Mouse (Mus musculus): ENCODE data around the gene Pmfbp1. TPM values are rescaled to one million over a fixed set of nuclear protein-coding genes. Genes with fewer than 3 reads are reported as not detected.

Pmfbp1 gene
- polyA plus RNA-seq, 1 experiment: 0.02 TPM

GRCm38 (mm10) chr8:109465761-109466160, 28.1 kb upstream of the Pmfbp1 start:
- no peak for DNase-seq
- WGBS: 71% methylated on average over 3 of the region's 3 CpGs
- H3K4me3 ChIP-seq (replicated peaks; ENCODE audit: extremely low read depth, low read depth, low read length): no peak overlapping the region
- no peak for TF ChIP-seq CTCF (IDR thresholded peaks at IDR 0.05; ENCODE audit: insufficient read depth, low read length)
- no peak for TF ChIP-seq POLR2A (IDR thresholded peaks at IDR 0.05; ENCODE audit: borderline replicate concordance, extremely low read depth, low read depth, low read length)
- H3K4me1 ChIP-seq (ENCODE audit: control insufficient read depth, insufficient read depth, low read length): no peaks in the 10 kb centered on the region; the same call in 1 of the 2 replicates

GRCm38 (mm10) chr8:109467516-109467915, 26.3 kb upstream of the Pmfbp1 start:
- TF ChIP-seq CTCF (IDR thresholded peaks at IDR 0.05; ENCODE audit: insufficient read depth, low read length) (no peak), POLR2A (IDR thresholded peaks at IDR 0.05; ENCODE audit: borderline replicate concordance, extremely low read depth, low read depth, low read length) (no peak)
- H3K4me1 ChIP-seq (ENCODE audit: control insufficient read depth, insufficient read depth, low read length): no peaks in the 10 kb centered on the region; the same call in 1 of the 2 replicates
- no peak for DNase-seq
- 31% methylated on average over 5 of the region's 5 CpGs for WGBS
- H3K4me3 ChIP-seq (replicated peaks; ENCODE audit: extremely low read depth, low read depth, low read length): no peak overlapping the region

- H3K4me3 ChIP-seq (replicated peaks; ENCODE audit: extremely low read depth, low read depth, low read length): no peak overlapping the region
- TF ChIP-seq CTCF (IDR thresholded peaks at IDR 0.05; ENCODE audit: insufficient read depth, low read length) (no peak), POLR2A (IDR thresholded peaks at IDR 0.05; ENCODE audit: borderline replicate concordance, extremely low read depth, low read depth, low read length) (no peak)
- no peaks in the 10 kb centered on the region; the same call in 1 of the 2 replicates for H3K4me1 ChIP-seq (ENCODE audit: control insufficient read depth, insufficient read depth, low read length)
- no peak for DNase-seq
- 79% methylated on average over 11 of the region's 11 CpGs for WGBS
These were observed 25.7 kb upstream of the Pmfbp1 start for GRCm38 (mm10) chr8:109468112-109468511.

DNA sequence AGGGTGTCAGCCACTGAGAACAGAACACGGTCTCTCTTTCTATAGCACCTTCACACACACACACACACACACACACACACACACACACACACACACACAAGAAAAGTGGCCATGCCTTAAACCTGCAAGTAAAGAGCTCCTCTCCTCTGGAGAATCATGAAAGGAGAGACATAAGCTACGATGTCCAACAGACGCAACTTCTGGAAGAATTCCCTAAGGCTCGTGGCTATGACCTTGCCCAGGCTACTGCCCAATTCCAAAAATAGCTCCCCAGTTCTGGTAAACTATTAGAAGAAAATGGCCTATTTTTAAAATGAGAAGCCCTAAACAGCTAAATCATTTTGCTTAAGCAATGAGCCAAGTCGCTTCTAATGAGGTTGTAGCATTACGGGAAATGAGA, 22.0 kb upstream of the Pmfbp1 start:
- no peak for DNase-seq
- TF ChIP-seq POLR2A (IDR thresholded peaks at IDR 0.05; ENCODE audit: borderline replicate concordance, extremely low read depth, low read depth, low read length) (no peak), CTCF (IDR thresholded peaks at IDR 0.05; ENCODE audit: insufficient read depth, low read length) (no peak)
- H3K4me1 ChIP-seq (ENCODE audit: control insufficient read depth, insufficient read depth, low read length): no peaks in the 10 kb centered on the region
- no peak overlapping the region for H3K4me3 ChIP-seq (replicated peaks; ENCODE audit: extremely low read depth, low read depth, low read length)
- 68% methylated on average over 6 of the region's 6 CpGs for WGBS

GRCm38 (mm10) chr8:109472400-109472799, 21.4 kb upstream of the Pmfbp1 start:
- WGBS: 78% methylated on average over 8 of the region's 8 CpGs
- H3K4me1 ChIP-seq (ENCODE audit: control insufficient read depth, insufficient read depth, low read length): no peaks in the 10 kb centered on the region
- DNase-seq: no peak
- H3K4me3 ChIP-seq (replicated peaks; ENCODE audit: extremely low read depth, low read depth, low read length): no peak overlapping the region
- no peak for TF ChIP-seq CTCF (IDR thresholded peaks at IDR 0.05; ENCODE audit: insufficient read depth, low read length)
- no peak for TF ChIP-seq POLR2A (IDR thresholded peaks at IDR 0.05; ENCODE audit: borderline replicate concordance, extremely low read depth, low read depth, low read length)

DNA sequence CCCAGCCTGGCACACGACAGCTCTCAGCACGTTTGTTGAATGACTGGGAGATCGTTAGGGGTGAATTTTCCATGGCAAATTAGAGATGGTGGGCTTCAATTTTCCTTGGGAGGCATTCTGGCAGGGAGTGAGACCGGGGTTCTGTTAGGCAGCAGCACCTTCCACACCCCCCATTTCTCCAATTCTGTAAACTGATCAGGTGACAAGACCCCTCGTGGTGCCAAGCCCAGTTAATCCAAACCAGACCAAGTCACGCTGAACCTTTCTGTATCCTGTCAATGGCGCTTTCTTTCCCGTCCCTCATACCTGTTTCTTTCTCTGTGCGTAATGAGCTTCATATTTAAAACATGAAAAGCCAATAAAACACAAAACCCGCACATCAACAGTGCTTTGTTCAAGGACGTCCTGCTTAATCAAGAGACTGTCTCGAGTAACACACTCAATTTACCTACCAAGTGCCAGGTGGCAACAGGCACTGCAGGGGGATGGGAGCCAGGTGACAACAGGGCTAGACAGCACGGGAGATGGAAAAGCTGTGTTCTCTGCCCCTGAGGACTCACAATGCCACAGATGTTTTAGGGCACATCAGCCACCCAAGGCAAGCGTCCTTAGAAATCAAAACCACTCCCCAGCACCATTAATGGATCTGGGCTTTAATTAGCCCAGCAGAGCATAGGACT, 19.2 kb upstream of the Pmfbp1 start:
- TF ChIP-seq POLR2A (IDR thresholded peaks at IDR 0.05; ENCODE audit: borderline replicate concordance, extremely low read depth, low read depth, low read length): no peak
- no peak for TF ChIP-seq CTCF (IDR thresholded peaks at IDR 0.05; ENCODE audit: insufficient read depth, low read length)
- no peak for DNase-seq
- no peak overlapping the region for H3K4me3 ChIP-seq (replicated peaks; ENCODE audit: extremely low read depth, low read depth, low read length)
- 60% methylated on average over 14 of the region's 14 CpGs for WGBS
- H3K4me1 ChIP-seq (ENCODE audit: control insufficient read depth, insufficient read depth, low read length): no peaks in the 10 kb centered on the region

DNA sequence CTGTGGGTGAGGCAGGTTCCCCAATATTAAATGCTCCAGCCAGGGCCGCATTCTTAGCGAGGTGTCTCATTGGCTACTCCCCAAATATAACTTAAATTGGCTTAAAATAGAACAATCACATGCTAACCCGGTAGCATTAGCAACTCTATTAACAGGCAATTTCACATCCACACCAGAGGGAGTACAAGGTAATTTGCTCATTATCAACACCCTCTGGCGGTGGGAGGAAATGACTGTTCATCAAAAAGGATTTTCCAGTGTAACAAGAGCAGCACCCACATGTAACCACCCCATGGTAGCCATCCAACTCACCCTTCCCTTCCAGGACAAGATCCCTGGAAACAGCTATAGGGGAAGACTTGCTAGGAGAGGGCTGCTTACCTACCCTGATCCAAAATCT, 18.4 kb upstream of the Pmfbp1 start:
- Histone ChIP-seq H3K4me1 (ENCODE audit: control insufficient read depth, insufficient read depth, low read length) (no peaks in the 10 kb centered on the region), H3K4me3 (replicated peaks; ENCODE audit: extremely low read depth, low read depth, low read length) (no peak overlapping the region)
- TF ChIP-seq POLR2A (IDR thresholded peaks at IDR 0.05; ENCODE audit: borderline replicate concordance, extremely low read depth, low read depth, low read length): no peak
- no peak for TF ChIP-seq CTCF (IDR thresholded peaks at IDR 0.05; ENCODE audit: insufficient read depth, low read length)
- no peak for DNase-seq
- WGBS: 61% methylated on average over 4 of the region's 4 CpGs

- Histone ChIP-seq H3K4me3 (replicated peaks; ENCODE audit: extremely low read depth, low read depth, low read length) (no peak overlapping the region), H3K4me1 (ENCODE audit: control insufficient read depth, insufficient read depth, low read length) (no peaks in the 10 kb centered on the region)
- 66% methylated on average over 6 of the region's 6 CpGs for WGBS
- no peak for DNase-seq
- no peak for TF ChIP-seq POLR2A (IDR thresholded peaks at IDR 0.05; ENCODE audit: borderline replicate concordance, extremely low read depth, low read depth, low read length)
- no peak for TF ChIP-seq CTCF (IDR thresholded peaks at IDR 0.05; ENCODE audit: insufficient read depth, low read length)
These were observed 15.2 kb upstream of the Pmfbp1 start for GRCm38 (mm10) chr8:109478586-109478985.

DNA sequence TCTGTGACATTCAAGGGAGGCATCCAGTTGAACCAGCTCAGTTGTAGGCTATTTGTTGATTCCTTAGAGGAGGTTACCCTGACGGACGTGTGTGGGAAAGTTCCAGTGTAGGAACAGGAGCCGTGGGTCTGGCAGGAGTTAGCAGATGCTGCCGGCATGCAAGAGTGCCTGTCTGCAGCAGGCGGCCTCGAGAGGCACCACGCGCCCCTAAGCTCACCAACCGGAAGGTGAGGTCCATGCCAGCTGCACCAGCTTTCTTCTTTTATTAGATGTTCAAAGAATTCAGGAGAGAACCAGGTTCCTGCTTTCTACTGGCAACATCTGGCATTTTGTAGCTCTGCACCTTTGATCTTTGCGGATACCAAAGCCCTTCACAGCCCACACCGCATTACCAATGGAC, 9.1 kb upstream of the Pmfbp1 start:
- DNase-seq: no peak
- H3K4me1 ChIP-seq (ENCODE audit: control insufficient read depth, insufficient read depth, low read length): no peaks in the 10 kb centered on the region
- H3K4me3 ChIP-seq (replicated peaks; ENCODE audit: extremely low read depth, low read depth, low read length): no peak overlapping the region
- WGBS: 64% methylated on average over 11 of the region's 11 CpGs
- no peak for TF ChIP-seq POLR2A (IDR thresholded peaks at IDR 0.05; ENCODE audit: borderline replicate concordance, extremely low read depth, low read depth, low read length)
- no peak for TF ChIP-seq CTCF (IDR thresholded peaks at IDR 0.05; ENCODE audit: insufficient read depth, low read length)

GRCm38 (mm10) chr8:109485530-109485929, 8.3 kb upstream of the Pmfbp1 start:
- TF ChIP-seq POLR2A (IDR thresholded peaks at IDR 0.05; ENCODE audit: borderline replicate concordance, extremely low read depth, low read depth, low read length): no peak
- no peak for TF ChIP-seq CTCF (IDR thresholded peaks at IDR 0.05; ENCODE audit: insufficient read depth, low read length)
- DNase-seq: no peak
- WGBS: 23% methylated on average over 6 of the region's 6 CpGs
- Histone ChIP-seq H3K4me1 (ENCODE audit: control insufficient read depth, insufficient read depth, low read length) (no peaks in the 10 kb centered on the region), H3K4me3 (replicated peaks; ENCODE audit: extremely low read depth, low read depth, low read length) (no peak overlapping the region)

All from lung, adult 2 months (tissue).